Mouse (Mus musculus) granulocyte monocyte progenitor cell, adult 5-6 weeks (primary cell): ENCODE data around the gene Heatr4. TPM values are rescaled to one million over a fixed set of nuclear protein-coding genes. Genes with fewer than 3 reads are reported as not detected.
"Not testable (repeated sequence)": the region's sequence is repeated elsewhere in the genome, so short reads cannot be mapped to it uniquely, and the experiment has no call there.

Experiments used
- ATAC-seq: replicated peaks from 2 replicates; pipeline ENCODE4 v1.8.0; 2016; ENCODE audit warnings: mild to moderate bottlenecking, moderate TSS enrichment, inconsistent platforms; ENCODE audit not compliant: poor library complexity, severe bottlenecking
- total RNA-seq, 2 experiments: library from RNA; stranded (forward) in 1 of 2; stranded (reverse) in 1 of 2; fragments of 200-712, 200-1000 nt in 1 of 2; fragments of >200 nt in 1 of 2; fragmentation: Nextera tagmentation in 1 of 2; gene quantifications; 2 replicates each; pipeline ENCODE4 v1.2.3; 2014 to 2017

Gene Heatr4
- not detected in 2 replicates for total RNA-seq (2014; fragmentation: Nextera tagmentation)
- not detected in 2 replicates for total RNA-seq (2017)

DNA sequence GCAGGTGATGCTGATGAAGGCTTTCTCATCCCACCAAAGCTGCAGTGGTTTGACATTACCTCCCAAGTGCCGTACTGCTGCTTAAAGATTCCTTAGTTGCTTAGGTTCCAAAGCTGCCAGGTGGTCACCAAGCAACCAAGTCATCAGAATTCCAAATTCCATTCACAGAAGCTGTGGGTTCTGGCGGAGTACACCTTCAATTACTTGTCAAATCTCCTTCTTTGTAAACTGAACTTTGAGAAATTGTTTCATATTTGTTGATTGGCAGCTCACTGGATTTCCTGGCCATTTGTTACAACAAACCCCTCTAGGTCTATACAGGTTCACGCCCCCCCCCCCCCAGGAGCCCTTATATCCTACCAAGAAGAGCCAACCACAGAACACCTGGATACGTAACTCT, at the start of gene Heatr4:
TSS of gene Heatr4 (minus strand) at position 101 of the 400 bp plus-strand sequence.
- ATAC-seq = no peak

- ATAC-seq = peak; percentile 60
Observed at GRCm38 (mm10) chr12:84034108-84034507, 49.5 kb upstream of the Heatr4 start.

GRCm38 (mm10) chr12:84033302-84033701, 48.6 kb upstream of the Heatr4 start:
- 0 out of 2 replicates have a peak, but pooled peaks have one; percentile 9 for ATAC-seq

DNA sequence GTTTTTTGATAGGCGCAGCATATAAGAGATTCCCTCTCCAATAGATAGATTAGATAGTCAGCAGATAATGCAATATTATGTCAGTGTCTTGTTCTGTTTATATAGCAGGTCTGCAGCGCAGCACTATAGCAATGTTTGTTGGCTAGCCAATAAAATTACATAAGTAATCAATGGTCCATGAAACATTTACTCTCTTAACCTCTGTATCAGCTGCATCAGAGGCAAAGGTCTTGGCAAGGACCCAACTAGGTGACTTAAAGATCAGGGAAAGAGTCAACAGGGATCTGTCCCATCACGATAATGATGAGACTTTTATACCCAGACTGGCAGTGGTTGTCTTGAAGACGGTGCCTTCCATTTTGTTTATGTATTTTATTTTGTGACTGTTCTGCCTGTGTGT, 48.2 kb upstream of the Heatr4 start:
- no peak for ATAC-seq

GRCm38 (mm10) chr12:84030659-84031332, 46.1 kb upstream of the Heatr4 start:
- peak; percentile 91 for ATAC-seq

DNA sequence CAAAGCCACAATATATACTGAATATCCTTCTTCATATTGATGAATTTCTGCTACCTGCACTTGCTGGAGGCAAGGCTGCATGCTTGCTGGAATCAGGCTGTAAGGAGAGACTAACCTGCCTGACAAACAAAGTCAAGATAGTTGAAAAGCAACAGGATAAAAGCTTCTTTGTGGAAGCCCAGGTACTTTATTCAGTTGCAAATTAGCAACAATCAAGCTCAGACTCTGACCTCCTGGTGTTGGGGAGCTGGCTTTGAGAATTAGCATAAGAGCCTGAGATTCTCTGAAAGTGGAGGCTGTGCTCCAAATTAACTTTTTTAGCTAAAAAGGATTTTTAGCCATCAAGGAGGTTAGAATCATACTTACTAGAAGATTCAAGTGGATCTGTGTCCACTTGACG, 44.4 kb upstream of the Heatr4 start:
- not testable (repeated sequence) for ATAC-seq

GRCm38 (mm10) chr12:84028328-84028727, 43.7 kb upstream of the Heatr4 start:
- ATAC-seq = not testable (repeated sequence)

DNA sequence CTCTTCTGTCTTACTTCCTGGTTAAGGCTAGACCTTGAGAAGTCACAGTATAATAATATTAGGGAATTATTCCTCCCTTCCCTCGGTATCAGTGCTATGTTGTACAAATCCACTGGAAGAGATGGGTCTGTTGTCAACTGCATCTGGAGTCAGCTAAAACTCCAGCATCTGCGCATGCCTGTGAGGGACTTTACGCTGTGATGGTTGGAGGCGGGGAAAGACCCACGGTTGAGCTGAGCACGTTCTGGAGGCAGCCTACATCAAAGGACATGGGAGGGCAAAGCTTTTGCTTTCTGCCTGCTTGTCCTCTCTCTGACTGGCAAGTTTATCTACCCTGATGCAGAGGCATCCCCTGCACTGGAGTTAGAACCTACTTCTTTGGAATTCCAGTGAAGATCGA, 41.2 kb upstream of the Heatr4 start:
- ATAC-seq = no peak

- ATAC-seq = peak; percentile 65
Observed at GRCm38 (mm10) chr12:84023052-84023745, 38.5 kb upstream of the Heatr4 start.

DNA sequence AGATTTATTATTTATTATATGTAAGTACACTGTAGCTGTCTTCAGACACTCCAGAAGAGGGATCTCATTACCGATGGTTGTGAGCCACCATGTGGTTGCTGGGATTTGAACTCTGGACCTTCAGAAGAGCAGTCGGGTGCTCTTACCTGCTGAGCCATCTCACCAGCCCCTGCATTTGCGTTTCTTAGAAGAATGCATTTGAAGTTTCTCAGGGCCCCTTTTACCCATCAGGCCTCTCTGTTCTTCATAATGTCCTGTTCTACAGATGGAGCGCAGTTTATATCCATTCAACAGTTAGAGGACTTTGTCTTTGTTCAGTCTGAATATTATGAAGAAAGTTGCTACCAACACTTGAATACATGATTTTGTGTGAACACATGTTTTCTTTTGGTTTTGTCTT, 37.6 kb upstream of the Heatr4 start:
- not testable (repeated sequence) for ATAC-seq

DNA sequence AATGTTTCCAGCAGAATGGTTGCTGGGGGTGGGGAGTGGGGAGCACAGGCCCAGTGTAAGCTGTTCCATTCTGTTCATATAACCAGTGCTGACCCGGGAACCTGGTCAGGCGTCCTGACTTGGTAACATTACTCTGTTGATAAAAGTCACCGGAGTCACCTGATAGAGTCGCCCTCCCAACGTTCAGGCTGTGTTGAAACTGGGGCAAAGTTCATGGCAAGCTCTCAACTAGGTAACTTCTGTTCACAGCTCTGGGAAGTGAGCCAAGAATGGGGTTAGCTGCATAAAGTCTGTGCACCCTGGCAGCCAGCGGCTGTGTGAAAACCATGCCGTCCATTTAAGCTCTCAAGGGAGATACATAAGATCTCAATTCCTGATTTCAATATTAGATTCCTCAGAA, 35.9 kb upstream of the Heatr4 start:
- peak; percentile 74 for ATAC-seq

GRCm38 (mm10) chr12:84013701-84014100, 29.0 kb upstream of the Heatr4 start:
- ATAC-seq = no peak

DNA sequence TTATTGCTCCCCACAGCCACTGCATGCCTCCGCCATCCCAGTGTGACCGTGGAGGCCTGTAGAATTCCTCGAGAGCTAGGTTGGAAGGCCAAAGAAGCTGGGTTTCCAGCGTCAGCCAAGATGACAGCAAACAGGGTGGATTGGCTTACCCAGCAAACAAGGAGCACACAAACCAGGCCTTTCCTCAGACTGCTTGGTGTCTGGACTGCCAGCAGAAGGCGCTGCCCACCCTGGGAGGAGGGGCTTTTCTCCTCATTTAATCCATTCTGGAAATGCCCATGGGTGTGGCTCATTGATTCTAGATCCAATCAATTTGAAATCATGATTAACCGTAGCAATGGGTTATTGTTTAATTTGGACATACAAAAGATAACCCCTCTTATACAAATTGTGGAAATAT, 28.5 kb upstream of the Heatr4 start:
- ATAC-seq = no peak

DNA sequence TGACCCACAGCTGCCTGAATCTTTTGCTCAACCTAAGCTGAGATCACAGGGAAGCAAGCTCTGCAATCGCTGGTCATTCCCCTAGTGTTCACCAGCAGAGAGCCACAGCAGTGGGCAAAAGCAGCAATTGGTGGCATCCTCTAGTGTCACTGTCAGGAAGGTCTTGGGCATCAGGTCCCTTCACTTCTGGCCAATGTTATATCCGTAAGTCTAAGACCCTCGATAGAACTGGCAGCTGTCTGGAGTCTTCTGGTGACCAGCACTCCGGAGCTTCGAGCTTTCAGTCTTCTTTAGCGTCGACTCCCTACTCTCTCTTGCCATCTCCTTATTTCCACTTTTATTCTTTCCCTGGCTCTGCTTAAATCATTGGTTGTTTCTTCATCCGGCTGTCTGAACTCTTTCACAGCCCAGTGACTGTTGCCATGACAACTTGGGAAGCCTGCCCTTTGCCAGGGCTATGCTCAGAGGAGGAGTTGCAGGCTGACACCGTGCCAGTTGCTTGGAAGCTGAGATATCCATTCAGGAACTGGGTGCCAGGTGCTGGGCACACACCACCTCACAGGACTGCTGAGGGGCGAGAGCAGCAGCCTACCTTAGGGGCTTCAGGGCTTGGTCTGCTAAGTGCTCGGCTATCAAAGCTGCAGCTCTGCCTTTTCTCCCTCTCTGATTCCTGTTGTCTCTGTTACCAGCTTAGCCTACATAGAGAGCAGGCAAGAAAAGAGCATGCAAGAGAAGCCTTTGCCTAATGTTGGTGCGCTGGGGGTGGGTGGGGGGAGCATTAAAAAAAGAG, 26.8 kb upstream of the Heatr4 start:
- no peak for ATAC-seq

DNA sequence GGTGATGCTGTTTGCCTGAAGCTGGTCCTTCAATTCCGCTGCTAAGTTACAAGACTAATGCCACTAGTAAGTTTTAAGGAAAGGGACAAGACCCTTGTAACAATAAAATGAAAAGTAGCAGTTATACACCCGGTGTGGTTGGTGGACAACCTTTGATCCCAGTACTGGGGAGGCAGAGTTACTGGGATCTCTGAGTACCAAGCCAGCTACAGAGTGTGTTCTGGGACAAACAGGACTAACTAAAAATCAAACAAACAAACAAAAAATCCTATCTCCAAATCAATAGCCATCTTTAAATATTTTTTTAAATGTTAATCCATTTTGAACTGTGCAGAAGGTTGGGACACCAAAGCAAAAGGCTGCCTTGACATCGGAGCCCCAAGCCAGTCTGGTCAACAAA, 25.5 kb upstream of the Heatr4 start:
- no peak for ATAC-seq

GRCm38 (mm10) chr12:84009171-84009965, 24.7 kb upstream of the Heatr4 start, which contains the start of gene Acot1:
Gene Acot1 (plus strand): TSS chr12:84009490.
- ATAC-seq = peak; percentile 98

DNA sequence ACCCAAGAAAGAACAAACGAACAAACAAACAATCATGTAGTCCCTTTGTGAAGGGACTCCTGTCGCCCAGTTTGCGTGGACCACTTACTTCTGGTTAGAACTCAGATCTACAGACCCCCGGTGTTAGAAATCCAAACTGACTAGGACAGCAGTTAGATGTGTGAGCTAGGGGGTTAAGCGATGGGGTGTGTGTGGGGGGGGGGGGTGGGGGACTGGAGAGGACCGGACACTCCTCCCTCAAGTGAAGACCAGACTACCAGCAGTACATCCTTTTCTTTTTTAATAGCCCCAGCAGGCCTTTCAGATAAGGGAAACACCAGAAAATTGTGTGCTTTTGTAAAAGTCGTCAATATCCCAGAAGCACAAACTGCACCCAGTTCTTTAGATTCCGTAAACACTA, 24.1 kb upstream of the Heatr4 start:
- ATAC-seq = no peak

DNA sequence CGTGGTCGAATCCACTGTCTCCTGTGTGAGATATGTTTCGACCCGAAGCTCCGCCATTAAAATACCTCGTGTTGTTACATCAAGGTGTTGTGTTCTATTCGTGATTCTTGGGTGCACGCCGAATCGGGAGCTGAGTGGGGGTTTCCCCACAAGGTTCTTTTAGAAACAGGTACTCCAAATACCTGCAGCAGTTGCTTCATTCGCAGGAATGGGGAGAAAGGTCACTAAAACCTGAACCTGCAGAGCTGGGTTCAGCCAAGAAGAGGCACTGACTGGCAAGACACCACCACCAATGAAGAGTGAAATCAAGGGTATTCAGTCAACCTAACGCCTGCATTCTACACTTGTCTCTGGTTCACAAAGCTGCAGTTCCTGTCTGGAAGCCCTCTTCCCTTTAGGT, 23.6 kb upstream of the Heatr4 start:
- ATAC-seq = no peak

DNA sequence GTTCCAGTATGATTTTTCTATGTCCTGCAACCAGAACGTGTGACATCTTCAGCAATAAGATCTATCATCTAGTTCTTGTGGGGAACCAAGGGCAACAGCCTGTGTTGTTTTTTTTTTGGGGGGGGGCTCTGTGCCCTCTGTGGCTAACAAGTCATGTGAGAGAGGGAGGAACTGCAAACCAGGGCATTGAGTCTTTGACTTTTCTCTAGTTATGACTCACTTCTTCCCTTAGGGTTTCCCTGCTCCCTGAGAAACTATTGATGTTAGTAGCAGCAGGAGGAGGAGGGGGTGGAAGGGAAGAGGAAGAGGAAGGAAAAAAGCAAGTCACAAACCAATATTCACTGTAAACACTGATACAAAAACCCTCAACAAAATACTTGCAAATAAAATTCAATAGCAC, 19.2 kb upstream of the Heatr4 start:
- ATAC-seq = peak; percentile 37

- no peak for ATAC-seq
Observed at GRCm38 (mm10) chr12:84000418-84000817, 15.8 kb upstream of the Heatr4 start.
